Mouse (Mus musculus) kidney, embryonic 14.5 days (tissue): ENCODE measurements around the gene Sowahd. TPM values are rescaled to one million over a fixed set of nuclear protein-coding genes. Genes with fewer than 3 reads are reported as not detected.

Source experiments
- polyA plus RNA-seq: library from polyadenylated mRNA; unstranded; fragments of >200 nt; fragmentation: Nextera tagmentation; extraction: Ambion mirVana; gene quantifications from 2 replicates; pipeline ENCODE4 v1.2.1, GENCODE M21; 2014

The Sowahd gene
- polyA plus RNA-seq, 1 experiment from 2014 or later, result not detected

Other genes with a start within 250 kb of the Sowahd start
- gene Ube2a, start 174.9 kb upstream of the Sowahd start, polyA plus RNA-seq, result 114 and 127 TPM in 2 replicates
- gene C330007P06Rik, start 174.7 kb upstream of the Sowahd start, polyA plus RNA-seq, result 24.7 and 38.1 TPM in 2 replicates
- gene Nkrf, start 145.9 kb upstream of the Sowahd start, polyA plus RNA-seq, result 2.8 and 3.7 TPM in 2 replicates
- 19.3 and 27.9 TPM in 2 replicates for gene Sept6, start 57.1 kb upstream of the Sowahd start, polyA plus RNA-seq
- 608 and 939 TPM in 2 replicates for gene Rpl39, start 36.6 kb downstream of the Sowahd start, polyA plus RNA-seq
- gene Upf3b, start 61.5 kb downstream of the Sowahd start, polyA plus RNA-seq, result 27.4 and 33.8 TPM in 2 replicates
- 21.1 and 21.5 TPM in 2 replicates for gene Nkap, start 78.0 kb downstream of the Sowahd start, polyA plus RNA-seq
- gene Akap14, start 120.0 kb downstream of the Sowahd start, polyA plus RNA-seq, result 0.23 TPM in 1 of 2 replicates, not detected in the other
- 410 and 565 TPM in 2 replicates for gene Ndufa1, start 142.3 kb downstream of the Sowahd start, polyA plus RNA-seq
- 8.5 and 11.3 TPM in 2 replicates for gene Rnf113a1, start 142.4 kb downstream of the Sowahd start, polyA plus RNA-seq
- gene Gm9, start 162.2 kb downstream of the Sowahd start, polyA plus RNA-seq, result not detected in 2 replicates
- not detected in 2 replicates for gene Rhox1, start 173.4 kb downstream of the Sowahd start, polyA plus RNA-seq
- not detected in 2 replicates for gene Rhox2a, start 196.1 kb downstream of the Sowahd start, polyA plus RNA-seq
- not detected in 2 replicates for gene Rhox3a, start 201.1 kb downstream of the Sowahd start, polyA plus RNA-seq
- gene Rhox4a, start 216.5 kb downstream of the Sowahd start, polyA plus RNA-seq, result not detected in 2 replicates